Mouse (Mus musculus): ENCODE results near the gene Otol1. TPM values are rescaled to one million over a fixed set of nuclear protein-coding genes. Genes with fewer than 3 reads are reported as not detected.

Gene Otol1
- not detected in 2 replicates for polyA plus RNA-seq (2012; rRNA removed)

GRCm38 (mm10) chr3:70007313-70007712 lies at the start of gene Otol1:
TSS of gene Otol1 (plus strand) at chr3:70007613.

Other genes with a start within 250 kb of the Otol1 start
- gene Sptssb, start 147.7 kb upstream of the Otol1 start, polyA plus RNA-seq (2012; rRNA removed), result 0.95 and 1.1 TPM in 2 replicates

All from central nervous system, embryonic 18 days (tissue).